Mouse (Mus musculus) liver, embryonic 14 days (tissue): ENCODE data around the gene Barhl1. TPM values are rescaled to one million over a fixed set of nuclear protein-coding genes. Genes with fewer than 3 reads are reported as not detected.

Experiments used
- polyA plus RNA-seq: library from polyadenylated mRNA; depleted of rRNA; stranded (reverse); fragments of >200 nt; gene quantifications from 2 replicates; pipeline ENCODE4 v1.2.3, GENCODE M21; 2012; rRNA removed

Gene Barhl1
- not detected in 2 replicates for polyA plus RNA-seq

DNA sequence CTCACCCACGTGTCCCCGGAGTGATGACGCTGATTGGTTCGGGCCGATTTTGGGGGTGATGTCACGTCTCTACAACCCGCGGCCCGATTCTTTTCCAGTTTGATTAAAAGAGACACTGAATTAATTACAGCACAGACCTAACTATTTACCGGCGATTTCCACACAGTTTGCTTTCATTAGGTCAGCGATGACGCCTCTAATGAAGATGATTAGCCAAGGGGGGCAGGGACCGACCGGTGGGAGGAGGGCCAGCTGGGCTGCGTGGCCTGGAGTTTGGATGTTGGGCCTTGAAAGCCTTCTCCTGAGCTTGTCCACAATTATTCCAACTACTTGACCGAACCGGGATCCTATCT lies at the start of gene Barhl1:
Barhl1 (minus strand) TSS at position 156 of the 353 bp plus-strand sequence.

Other genes with a start within 250 kb of the Barhl1 start
- 1.3 and 1.6 TPM in 2 replicates for gene Spaca9, start 216.9 kb downstream of the Barhl1 start, polyA plus RNA-seq
- 0.11 and 0.17 TPM in 2 replicates for gene Ak8, start 216.5 kb downstream of the Barhl1 start, polyA plus RNA-seq
- gene Gtf3c4, start 76.3 kb downstream of the Barhl1 start, polyA plus RNA-seq = 4.2 and 5.1 TPM in 2 replicates
- 3.1 and 3.6 TPM in 2 replicates for gene Ddx31, start 76.3 kb downstream of the Barhl1 start, polyA plus RNA-seq
- gene Cfap77, start 138.4 kb upstream of the Barhl1 start, polyA plus RNA-seq = 0.09 and 0.13 TPM in 2 replicates
- 4.8 and 5.2 TPM in 2 replicates for gene Ttf1, start 143.6 kb upstream of the Barhl1 start, polyA plus RNA-seq
- 3.0 and 3.1 TPM in 2 replicates for gene Setx, start 207.5 kb upstream of the Barhl1 start, polyA plus RNA-seq